Mouse (Mus musculus) embryo, embryonic 10.5 days (tissue): ENCODE results near the gene Uqcc1.
A peak's percentile ranks its signal among the peaks of the same experiment; 100 is the strongest.

ENCODE experiments used
- DNase-seq: peaks from one replicate; pipeline ENCODE4 v3.0.0-alpha.2; 2015; ENCODE audit warnings: low spot score

Gene Uqcc1

DNA sequence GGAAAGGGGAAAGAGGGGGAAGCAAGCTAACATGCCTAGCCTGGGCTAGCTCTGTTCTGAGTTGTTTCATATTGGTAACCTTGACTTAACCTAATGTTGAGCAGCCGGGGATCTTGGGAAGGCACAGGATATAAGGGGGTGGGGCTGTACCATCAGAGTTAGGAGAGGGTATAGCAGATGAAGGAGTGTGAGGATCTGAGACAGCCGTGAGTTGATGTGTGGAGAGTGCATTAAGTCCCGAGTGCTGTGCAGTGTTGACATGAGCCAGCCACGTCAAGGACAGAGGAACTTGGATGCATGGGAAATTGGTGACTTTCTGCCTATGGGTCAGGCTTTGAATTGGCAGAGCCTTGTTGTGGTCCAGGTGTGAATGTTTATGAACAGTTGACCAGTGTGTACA is 117.5 kb downstream of the Uqcc1 start:
- no peak for DNase-seq

DNA sequence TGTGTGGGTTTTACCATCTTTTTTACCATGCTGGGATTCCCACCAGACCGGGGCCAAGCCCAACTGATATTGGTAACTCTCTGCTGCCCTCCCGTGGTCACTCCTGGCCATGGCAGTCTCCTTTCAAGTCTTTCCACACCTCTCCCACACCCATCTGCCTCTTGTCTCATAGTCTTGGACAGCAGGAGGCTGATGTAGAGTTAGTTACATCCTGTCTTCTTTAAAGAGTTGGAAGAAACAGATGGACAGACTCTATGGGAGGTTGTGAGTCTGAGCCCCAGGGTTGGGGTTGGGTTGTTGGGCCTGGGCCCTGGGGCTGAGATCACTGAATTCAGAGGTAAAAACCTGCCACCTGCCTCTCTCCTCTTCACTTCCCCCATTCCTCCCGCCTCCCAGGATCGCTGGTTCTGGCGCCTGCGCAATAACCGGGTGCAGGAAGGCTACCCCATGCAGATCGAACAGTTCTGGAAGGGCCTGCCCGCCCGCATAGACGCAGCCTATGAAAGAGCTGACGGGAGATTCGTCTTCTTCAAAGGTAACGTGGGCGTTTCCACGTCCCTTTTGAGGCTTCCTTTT is 118.2 kb downstream of the Uqcc1 start:
- DNase-seq: peak; percentile 88

- no peak for DNase-seq
Measured at GRCm38 (mm10) chr2:155809620-155810019, 120.5 kb downstream of the Uqcc1 start.

DNA sequence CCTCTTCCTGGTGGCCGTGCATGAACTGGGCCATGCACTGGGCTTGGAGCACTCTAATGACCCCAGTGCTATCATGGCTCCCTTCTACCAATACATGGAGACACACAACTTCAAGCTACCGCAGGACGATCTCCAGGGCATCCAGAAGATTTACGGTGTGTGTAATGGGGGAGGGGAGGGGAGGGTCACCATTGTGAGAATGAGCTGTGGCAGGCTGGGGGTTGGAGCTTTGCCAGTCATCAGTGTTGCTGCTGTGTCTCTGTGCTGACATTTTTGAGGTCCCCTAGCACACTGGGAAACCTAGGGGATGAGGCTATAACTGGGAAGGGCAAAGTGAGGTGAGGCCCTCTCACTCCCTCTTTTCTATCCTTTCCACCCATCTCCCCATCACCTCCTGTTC is 122.7 kb downstream of the Uqcc1 start:
- DNase-seq: no peak

DNA sequence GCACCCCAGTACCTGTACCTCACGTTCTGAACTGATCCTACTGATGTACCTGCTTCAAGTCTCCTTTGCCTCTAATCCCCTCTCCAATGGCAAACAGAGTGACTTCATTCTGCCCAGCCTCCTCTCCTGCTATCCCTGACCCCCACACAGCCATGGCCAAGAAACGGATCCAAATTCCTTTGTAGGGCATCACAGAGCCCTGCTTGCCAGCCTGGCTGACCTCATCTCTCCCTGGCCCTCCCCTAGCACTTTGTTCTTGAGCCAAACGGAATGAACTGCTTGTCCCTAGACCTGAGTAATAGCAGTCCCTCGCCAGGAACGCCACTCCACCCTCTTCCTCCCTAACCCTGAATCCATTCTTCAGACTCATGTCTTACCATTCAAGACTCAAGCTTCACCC is 123.6 kb downstream of the Uqcc1 start:
- no peak for DNase-seq

- no peak for DNase-seq
Measured at GRCm38 (mm10) chr2:155805925-155806255, 124.2 kb downstream of the Uqcc1 start.

DNA sequence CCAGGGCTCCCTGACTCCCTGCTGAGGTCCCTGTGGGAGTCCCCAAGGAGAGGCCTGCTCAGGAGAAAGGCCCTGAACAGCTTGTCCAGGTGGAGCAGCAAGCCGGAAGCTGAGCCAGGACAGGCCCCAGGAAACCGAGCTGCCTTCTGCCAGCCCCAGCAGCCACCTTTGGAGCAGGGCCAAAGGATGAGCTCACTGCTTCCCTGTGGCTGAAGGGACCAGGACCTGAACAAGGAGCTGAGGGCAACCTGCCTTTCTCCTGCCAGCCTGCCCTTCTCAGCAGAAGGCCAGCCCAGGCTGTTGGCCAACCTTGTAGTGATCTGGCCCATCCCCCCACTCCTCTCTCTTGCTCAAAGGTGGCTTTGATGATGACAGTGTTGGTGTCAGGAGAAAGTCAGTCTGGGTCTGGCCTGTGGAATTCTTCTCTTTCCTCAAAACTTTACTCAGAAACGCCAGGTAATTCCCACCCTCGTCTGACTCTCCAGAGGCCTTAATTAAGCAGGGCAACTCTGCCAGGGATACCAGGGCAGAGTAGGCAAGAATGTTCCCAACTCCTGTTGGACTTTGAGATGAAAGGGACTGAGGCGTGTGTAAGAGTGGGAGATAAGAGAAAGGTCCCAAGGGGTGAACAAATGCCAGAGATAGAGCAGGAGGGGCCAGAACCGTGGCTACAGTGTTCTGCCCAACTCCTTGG is 124.7 kb downstream of the Uqcc1 start:
- no peak for DNase-seq

DNA sequence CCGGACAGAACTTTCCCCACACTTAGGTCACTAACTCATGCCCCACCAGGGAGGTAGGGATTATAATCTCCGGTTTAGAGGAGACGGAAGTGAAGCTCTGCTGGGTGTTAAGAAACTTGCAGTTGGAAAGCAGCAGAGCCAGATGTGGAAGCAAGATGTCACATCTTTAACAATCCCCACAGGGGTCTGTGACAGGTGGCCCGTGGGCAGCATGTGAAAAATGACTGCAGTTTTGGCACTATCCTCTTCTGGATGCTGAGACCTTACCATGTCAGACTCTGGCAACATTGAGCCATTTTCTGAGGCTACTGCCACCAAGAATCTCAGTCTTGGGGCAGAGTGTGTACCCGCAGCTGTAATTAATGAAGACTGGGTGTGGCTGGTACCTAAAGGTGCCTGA is 126.1 kb downstream of the Uqcc1 start:
- DNase-seq: no peak

GRCm38 (mm10) chr2:155802761-155803160 is 127.3 kb downstream of the Uqcc1 start:
- no peak for DNase-seq

DNA sequence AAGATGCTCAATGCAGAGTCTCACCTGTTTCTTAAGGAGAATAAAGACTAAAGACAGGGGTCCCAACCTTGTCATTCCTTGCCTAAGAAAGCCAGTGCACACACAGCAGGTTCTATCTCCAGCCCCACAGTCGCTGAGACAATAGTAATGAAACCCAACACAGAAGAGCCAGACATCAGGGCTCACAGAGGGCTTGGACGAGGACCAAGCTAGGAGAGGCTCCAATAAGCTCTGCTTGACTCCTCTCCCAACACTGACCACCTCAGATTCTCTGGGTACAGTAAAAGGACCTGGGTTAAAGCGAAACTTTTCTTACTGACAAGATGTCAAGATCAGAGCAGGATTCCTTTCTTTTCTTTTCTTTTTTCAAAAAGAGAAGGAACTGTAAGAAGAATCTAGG is 131.5 kb downstream of the Uqcc1 start:
- no peak for DNase-seq
